Mouse (Mus musculus) 3134 (cell line): ENCODE data around the gene Rab19.
A peak's percentile ranks its signal among the peaks of the same experiment; 100 is the strongest.
"Not testable (repeated sequence)": the region's sequence is repeated elsewhere in the genome, so short reads cannot be mapped to it uniquely, and the experiment has no call there.

ENCODE experiments used
- DNase-seq: peaks from one replicate; pipeline ENCODE4 v3.0.0-alpha.2; 2011; ENCODE audit warnings: low spot score; ENCODE audit not compliant: insufficient read length; ENCODE audit errors: extremely low read depth

Rab19 gene

GRCm38 (mm10) chr6:39381125-39381880, at the start of gene Rab19:
Gene Rab19, plus strand, starts transcription at chr6:39381175.
- no peak for DNase-seq

GRCm38 (mm10) chr6:39331998-39332700, 48.8 kb upstream of the Rab19 start:
- DNase-seq: no peak

- peak; percentile 49 for DNase-seq
Observed at GRCm38 (mm10) chr6:39334224-39334623, 46.8 kb upstream of the Rab19 start.

- DNase-seq: no peak
Observed at GRCm38 (mm10) chr6:39334873-39335272, 46.1 kb upstream of the Rab19 start.

GRCm38 (mm10) chr6:39338359-39338758, 42.6 kb upstream of the Rab19 start:
- DNase-seq: no peak

GRCm38 (mm10) chr6:39341798-39342197, 39.2 kb upstream of the Rab19 start:
- DNase-seq: no peak

- DNase-seq: peak; percentile 32
Observed at GRCm38 (mm10) chr6:39344020-39344419, 37.0 kb upstream of the Rab19 start.

GRCm38 (mm10) chr6:39345430-39345829, 35.5 kb upstream of the Rab19 start:
- DNase-seq: no peak

GRCm38 (mm10) chr6:39346991-39347501, 33.9 kb upstream of the Rab19 start:
- no peak for DNase-seq

- no peak for DNase-seq
Observed at GRCm38 (mm10) chr6:39347880-39348814, 32.8 kb upstream of the Rab19 start.

GRCm38 (mm10) chr6:39348946-39349345, 32.0 kb upstream of the Rab19 start:
- DNase-seq: no peak

- DNase-seq: not testable (repeated sequence)
Observed at GRCm38 (mm10) chr6:39359207-39359606, 21.8 kb upstream of the Rab19 start.

GRCm38 (mm10) chr6:39362684-39363083, 18.3 kb upstream of the Rab19 start:
- no peak for DNase-seq

- DNase-seq: no peak
Observed at GRCm38 (mm10) chr6:39369631-39370030, 11.3 kb upstream of the Rab19 start.

GRCm38 (mm10) chr6:39372042-39372441, 8.9 kb upstream of the Rab19 start:
- DNase-seq: no peak

GRCm38 (mm10) chr6:39372727-39373126, 8.2 kb upstream of the Rab19 start:
- DNase-seq: peak; percentile 61

- DNase-seq: no peak
Observed at GRCm38 (mm10) chr6:39373301-39373955, 7.5 kb upstream of the Rab19 start.

GRCm38 (mm10) chr6:39376775-39377174, 4.2 kb upstream of the Rab19 start:
- DNase-seq: no peak

- peak; percentile 69 for DNase-seq
Observed at GRCm38 (mm10) chr6:39377311-39377827, 3.6 kb upstream of the Rab19 start, which contains the start of gene Slc37a3. Gene Slc37a3, minus strand, starts transcription at chr6:39377675.
